Mouse (Mus musculus) liver, adult 2 months (tissue): ENCODE results near the gene Cdhr3. TPM values are rescaled to one million over a fixed set of nuclear protein-coding genes. Genes with fewer than 3 reads are reported as not detected.

Experiments used
- DNase-seq: peaks from one replicate; pipeline ENCODE4 v3.0.0-alpha.2; 2011; ENCODE audit warnings: low read depth, low spot score; ENCODE audit errors: extremely low read depth
- H3K27ac ChIP-seq: fragments of 200-500 bp; replicated peaks from 2 replicates; pipeline ENCODE4 v1.5.1; 2012; ENCODE audit warnings: low read depth, mild to moderate bottlenecking, control low read depth, inconsistent platforms, low read length; ENCODE audit not compliant: insufficient read depth
- H3K27me3 ChIP-seq: fragments of 200-500 bp; 2 replicates; pipeline ENCODE4 v1.6.1; 2012; ENCODE audit warnings: mild to moderate bottlenecking, moderate library complexity, low read length, inconsistent platforms; ENCODE audit not compliant: control insufficient read depth, insufficient read depth
- H3K36me3 ChIP-seq: fragments of 200-500 bp; 2 replicates; pipeline ENCODE4 v1.6.1; 2012; ENCODE audit warnings: low read length, inconsistent platforms; ENCODE audit not compliant: control insufficient read depth, insufficient read depth
- H3K4me1 ChIP-seq: fragments of 200-500 bp; 2 replicates; pipeline ENCODE4 v1.6.1; 2011; ENCODE audit warnings: low read length; ENCODE audit not compliant: control insufficient read depth, insufficient read depth
- H3K4me3 ChIP-seq: fragments of 200-500 bp; 2 replicates; pipeline ENCODE4 v1.5.1; 2011; ENCODE audit warnings: low read depth, mild to moderate bottlenecking, control low read depth, low read length, moderate library complexity; ENCODE audit not compliant: insufficient read depth
- H3K79me2 ChIP-seq: fragments of 200-500 bp; 2 replicates; pipeline ENCODE4 v1.6.1; 2012; ENCODE audit warnings: inconsistent platforms, mild to moderate bottlenecking, low read length, moderate library complexity; ENCODE audit not compliant: control insufficient read depth, insufficient read depth
- H3K9ac ChIP-seq: fragments of 200-500 bp; 2 replicates; pipeline ENCODE4 v1.6.1; 2012; ENCODE audit warnings: low read depth, mild to moderate bottlenecking, control low read depth, inconsistent platforms, low read length
- CTCF ChIP-seq: fragments of 200-500 bp; IDR thresholded peaks from 2 replicates; pipeline ENCODE4 v1.5.1; 2011; ENCODE audit warnings: low read depth, low read length, control low read depth
- POLR2A ChIP-seq: fragments of 200-500 bp; IDR thresholded peaks from 2 replicates; pipeline ENCODE4 v1.6.1; 2011; ENCODE audit warnings: low read length, control low read depth; ENCODE audit not compliant: insufficient read depth; ENCODE audit errors: extremely low read depth
- WGBS: fragments of 180-500 bp; shearing (Covaris S2); methylation state at CpG from one replicate; pipeline ENCODE4 v1.1.7; 2018; 5-methylcytosine and 5-hydroxymethylcytosine counted together
- polyA plus RNA-seq: library from polyadenylated mRNA; depleted of rRNA; stranded (reverse); fragments of >200 nt; gene quantifications from 2 replicates; pipeline ENCODE4 v1.2.3, GENCODE M21; 2012
- total RNA-seq: library from RNA; depleted of rRNA; stranded (reverse); fragments of >200 nt; gene quantifications from 2 replicates; pipeline ENCODE4 v1.2.3, GENCODE M21; 2014

Gene Cdhr3
- total and polyA plus RNA-seq, 2 experiments, result not detected

GRCm38 (mm10) chr12:33035719-33036521 is 56.8 kb downstream of the Cdhr3 start:
- peaks cover 5% of the 10 kb centered on the region; the same call in 1 of the 2 replicates for H3K4me1 ChIP-seq
- H3K79me2 ChIP-seq, result no peaks in the 10 kb centered on the region
- TF ChIP-seq CTCF (no peak), POLR2A (no peak)
- H3K9ac ChIP-seq, result no peak overlapping the region
- no peak for DNase-seq
- H3K27me3 ChIP-seq, result no peaks in the 10 kb centered on the region
- no peak overlapping the region for H3K27ac ChIP-seq
- WGBS, result 43% methylated on average over 21 of the region's 21 CpGs
- no peak overlapping the region for H3K4me3 ChIP-seq
- no peaks in the 10 kb centered on the region for H3K36me3 ChIP-seq

GRCm38 (mm10) chr12:33035089-33035718 is 57.5 kb downstream of the Cdhr3 start:
- Histone ChIP-seq H3K9ac (no peak overlapping the region), H3K27me3 (no peaks in the 10 kb centered on the region), H3K36me3 (no peaks in the 10 kb centered on the region), H3K4me3 (no peak overlapping the region), H3K4me1 (0 out of 2 replicates have a peak, but pooled peaks cover 2% of the 10 kb centered on the region), H3K79me2 (no peaks in the 10 kb centered on the region), H3K27ac (no peak overlapping the region)
- WGBS, result 57% methylated on average over 11 of the region's 11 CpGs
- no peak for DNase-seq
- no peak for TF ChIP-seq CTCF
- TF ChIP-seq POLR2A, result no peak

- no peak for DNase-seq
- Histone ChIP-seq H3K4me3 (no peak overlapping the region), H3K27me3 (no peaks in the 10 kb centered on the region), H3K36me3 (no peaks in the 10 kb centered on the region), H3K4me1 (no peaks in the 10 kb centered on the region), H3K79me2 (no peaks in the 10 kb centered on the region), H3K27ac (no peak overlapping the region), H3K9ac (no peak overlapping the region)
- TF ChIP-seq POLR2A (no peak), CTCF (no peak)
- WGBS, result 47% methylated on average over 12 of the region's 12 CpGs
Measured at GRCm38 (mm10) chr12:33034343-33035088, 58.2 kb downstream of the Cdhr3 start.

GRCm38 (mm10) chr12:33033221-33033620 is 59.5 kb downstream of the Cdhr3 start:
- no peaks in the 10 kb centered on the region for H3K4me1 ChIP-seq
- no peaks in the 10 kb centered on the region for H3K27me3 ChIP-seq
- no peaks in the 10 kb centered on the region for H3K79me2 ChIP-seq
- no peak overlapping the region for H3K4me3 ChIP-seq
- no peak overlapping the region for H3K27ac ChIP-seq
- WGBS, result 87% methylated on average over 6 of the region's 6 CpGs
- H3K36me3 ChIP-seq, result no peaks in the 10 kb centered on the region
- no peak for DNase-seq
- TF ChIP-seq CTCF, result no peak
- no peak for TF ChIP-seq POLR2A
- H3K9ac ChIP-seq, result no peak overlapping the region

- Histone ChIP-seq H3K9ac (no peak overlapping the region), H3K27ac (no peak overlapping the region), H3K79me2 (no peaks in the 10 kb centered on the region), H3K27me3 (no peaks in the 10 kb centered on the region), H3K4me3 (no peak overlapping the region), H3K36me3 (no peaks in the 10 kb centered on the region), H3K4me1 (no peaks in the 10 kb centered on the region)
- no peak for DNase-seq
- no peak for TF ChIP-seq POLR2A
- no peak for TF ChIP-seq CTCF
- 76% methylated on average over 2 of the region's 2 CpGs for WGBS
Measured at GRCm38 (mm10) chr12:33030589-33030988, 62.1 kb downstream of the Cdhr3 start.
